Mouse (Mus musculus) 416B (cell line): Measurements from ENCODE around the gene Gm28230.

Source experiments
- DNase-seq: peaks from one replicate; pipeline ENCODE4 v3.0.0; 2011; ENCODE audit warnings: low read depth

Gene Gm28230

GRCm38 (mm10) chr2:74691022-74691951, 35.2 kb upstream of the Gm28230 start, which contains the start of gene Hoxd10:
Hoxd10 (plus strand) TSS chr2:74691924.
- DNase-seq = no peak

GRCm38 (mm10) chr2:74691995-74692807, 34.3 kb upstream of the Gm28230 start:
- no peak for DNase-seq

- DNase-seq = no peak
These were observed 33.6 kb upstream of the Gm28230 start for GRCm38 (mm10) chr2:74692808-74693431.

GRCm38 (mm10) chr2:74693432-74693827, 33.1 kb upstream of the Gm28230 start:
- no peak for DNase-seq

- DNase-seq = peak; percentile 12
These were observed 32.5 kb upstream of the Gm28230 start for GRCm38 (mm10) chr2:74694066-74694465.

- no peak for DNase-seq
These were observed 31.1 kb upstream of the Gm28230 start for GRCm38 (mm10) chr2:74695383-74695782.

- DNase-seq = no peak
These were observed 30.6 kb upstream of the Gm28230 start for GRCm38 (mm10) chr2:74695813-74696430.

- no peak for DNase-seq
These were observed 29.8 kb upstream of the Gm28230 start for GRCm38 (mm10) chr2:74696442-74697335.

GRCm38 (mm10) chr2:74697567-74698121, 28.9 kb upstream of the Gm28230 start, which contains the start of gene Hoxd9:
Hoxd9 (plus strand) TSS chr2:74697727.
- no peak for DNase-seq

- no peak for DNase-seq
These were observed 28.1 kb upstream of the Gm28230 start for GRCm38 (mm10) chr2:74698201-74699052.

GRCm38 (mm10) chr2:74699053-74699430, 27.5 kb upstream of the Gm28230 start:
- DNase-seq = no peak

GRCm38 (mm10) chr2:74699664-74700545, 26.6 kb upstream of the Gm28230 start:
- no peak for DNase-seq

- DNase-seq = no peak
These were observed 25.9 kb upstream of the Gm28230 start for GRCm38 (mm10) chr2:74700546-74701112.

GRCm38 (mm10) chr2:74701949-74702819, 24.3 kb upstream of the Gm28230 start:
- peak; percentile 47 for DNase-seq

GRCm38 (mm10) chr2:74702820-74703219, 23.7 kb upstream of the Gm28230 start:
- no peak for DNase-seq

GRCm38 (mm10) chr2:74703317-74703716, 23.2 kb upstream of the Gm28230 start:
- DNase-seq = no peak

- DNase-seq = no peak
These were observed 22.7 kb upstream of the Gm28230 start for GRCm38 (mm10) chr2:74703720-74704392.
